Mouse (Mus musculus): ENCODE measurements around the gene Gm6034. TPM values are rescaled to one million over a fixed set of nuclear protein-coding genes. Genes with fewer than 3 reads are reported as not detected.
"Not testable (repeated sequence)": the region's sequence is repeated elsewhere in the genome, so short reads cannot be mapped to it uniquely, and the experiment has no call there.

Gm6034 gene
- polyA plus RNA-seq, 1 experiment from 2014 or later = not detected

DNA sequence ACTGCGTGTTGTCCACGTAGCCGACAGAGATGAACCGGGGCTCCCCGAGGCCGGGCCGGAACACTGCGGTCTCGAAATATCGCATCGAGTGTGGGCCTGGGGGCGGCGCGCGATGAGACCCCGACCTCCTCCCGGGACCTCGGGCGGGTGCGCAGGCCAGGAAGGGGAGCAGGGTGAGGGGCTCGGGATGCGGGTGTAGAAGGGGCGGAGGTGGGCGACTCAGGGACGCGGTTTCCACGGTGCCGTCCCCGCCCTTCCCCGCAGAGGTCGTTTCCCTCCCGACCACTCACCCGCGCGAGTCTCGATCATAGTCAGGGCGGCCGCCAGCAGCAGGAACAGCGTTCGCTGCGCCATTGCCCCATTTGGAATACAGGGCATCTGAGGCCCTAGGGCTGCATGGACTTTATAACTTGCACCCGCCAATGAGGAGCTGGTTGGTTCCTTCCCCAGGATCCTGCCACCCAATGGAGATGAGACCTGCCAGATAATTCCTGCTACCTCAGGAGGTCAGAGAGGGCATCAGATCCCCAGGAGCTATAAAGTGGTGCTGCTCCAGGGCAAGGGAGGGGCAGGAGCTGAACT is 41.2 kb downstream of the Gm6034 start:
- peak overlapping the region; percentile 42 for H3K9ac ChIP-seq (ENCODE audit: low read length)
- H3K27me3 ChIP-seq (replicated peaks; ENCODE audit: control insufficient read depth, insufficient read depth, low read length) = no peaks in the 10 kb centered on the region
- H3K27ac ChIP-seq (ENCODE audit: low read depth, low read length) = no peak overlapping the region
- peak; percentile 2 for DNase-seq (ENCODE audit: low spot score)
- H3K9me3 ChIP-seq (replicated peaks; ENCODE audit: control insufficient read depth, low read length) = no peaks in the 10 kb centered on the region
- WGBS = under 1% methylated on average over 32 of the region's 42 CpGs
- H3K4me1 ChIP-seq (ENCODE audit: control insufficient read depth, insufficient read depth, low read length) = no peaks in the 10 kb centered on the region
- peak; percentile 52 for ATAC-seq
- H3K4me2 ChIP-seq (ENCODE audit: low read length) = peak overlapping the region; percentile 78
- H3K4me3 ChIP-seq (ENCODE audit: low read depth, low read length) = peak overlapping the region; percentile 40
- no peaks in the 10 kb centered on the region for H3K36me3 ChIP-seq (ENCODE audit: control insufficient read depth, insufficient read depth, low read length)

DNA sequence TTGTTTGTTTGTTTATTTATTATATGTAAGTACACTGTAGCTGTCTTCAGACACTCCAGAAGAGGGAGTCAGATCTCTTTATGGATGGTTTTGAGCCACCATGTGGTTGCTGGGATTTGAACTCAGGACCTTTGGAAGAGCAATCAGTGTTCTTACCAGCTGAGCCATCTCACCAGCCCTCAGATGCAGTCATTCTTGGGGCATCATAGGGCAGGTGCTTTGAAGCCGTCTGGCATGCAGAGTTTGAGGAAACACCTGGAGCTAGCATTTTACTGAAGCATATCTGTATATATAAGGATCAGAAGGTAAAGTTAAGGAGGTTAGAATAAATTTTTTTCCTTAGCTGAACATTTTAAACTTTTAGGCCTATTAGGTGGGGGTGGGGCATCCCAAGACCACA is 43.2 kb downstream of the Gm6034 start:
- not testable (repeated sequence) for H3K27me3 ChIP-seq (replicated peaks; ENCODE audit: control insufficient read depth, insufficient read depth, low read length); ATAC-seq; H3K9ac ChIP-seq (ENCODE audit: low read length); H3K4me3 ChIP-seq (ENCODE audit: low read depth, low read length); DNase-seq (ENCODE audit: low spot score); H3K36me3 ChIP-seq (ENCODE audit: control insufficient read depth, insufficient read depth, low read length); H3K4me2 ChIP-seq (ENCODE audit: low read length); H3K4me1 ChIP-seq (ENCODE audit: control insufficient read depth, insufficient read depth, low read length); H3K9me3 ChIP-seq (replicated peaks; ENCODE audit: control insufficient read depth, low read length); H3K27ac ChIP-seq (ENCODE audit: low read depth, low read length)
- 82% methylated on average over 1 of the region's 1 CpGs for WGBS

DNA sequence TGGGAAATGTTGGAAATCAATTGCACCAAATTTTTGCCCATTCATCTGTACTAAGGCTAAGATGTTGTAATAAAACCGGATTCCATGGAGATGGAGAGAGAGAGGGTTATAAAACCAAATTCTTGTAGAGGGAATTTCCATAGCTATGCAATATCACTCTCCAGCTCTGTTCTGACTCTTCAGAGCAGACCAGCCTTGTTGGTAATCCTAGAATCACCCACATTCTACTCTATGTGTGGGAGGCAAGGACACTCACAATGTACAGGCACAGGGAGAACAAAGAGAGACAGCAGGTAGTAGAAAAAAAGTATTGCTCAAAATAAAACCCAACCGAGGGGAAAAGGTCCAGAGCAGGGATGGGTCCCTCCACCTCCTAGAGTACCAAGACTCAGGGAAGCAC is 49.2 kb downstream of the Gm6034 start:
- ATAC-seq; H3K36me3 ChIP-seq (ENCODE audit: control insufficient read depth, insufficient read depth, low read length); H3K27me3 ChIP-seq (replicated peaks; ENCODE audit: control insufficient read depth, insufficient read depth, low read length); H3K4me2 ChIP-seq (ENCODE audit: low read length); H3K4me1 ChIP-seq (ENCODE audit: control insufficient read depth, insufficient read depth, low read length); H3K27ac ChIP-seq (ENCODE audit: low read depth, low read length); H3K4me3 ChIP-seq (ENCODE audit: low read depth, low read length); H3K9ac ChIP-seq (ENCODE audit: low read length); DNase-seq (ENCODE audit: low spot score); H3K9me3 ChIP-seq (replicated peaks; ENCODE audit: control insufficient read depth, low read length): not testable (repeated sequence)
- no CpG with 5 or more reads among the region's 2 CpGs for WGBS

DNA sequence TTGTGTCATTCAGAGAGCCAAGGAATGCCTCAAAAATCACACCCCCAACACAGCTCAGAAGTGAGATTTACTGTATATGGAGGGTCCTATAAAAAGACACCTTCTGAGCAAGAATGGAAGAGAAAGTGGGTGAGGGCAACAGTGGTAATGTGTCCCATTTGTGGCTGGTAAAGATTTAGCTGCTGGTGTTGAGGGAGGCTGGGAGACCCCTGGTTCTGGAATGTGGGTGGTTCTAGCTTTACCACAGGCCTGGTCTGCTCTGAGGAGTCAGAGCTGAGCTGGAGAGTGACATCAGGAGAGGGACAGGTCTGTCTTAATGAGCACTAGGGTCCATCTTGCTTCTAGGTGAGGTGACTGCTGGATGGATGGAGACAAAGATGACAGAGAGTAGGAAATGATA is 49.8 kb downstream of the Gm6034 start:
- H3K4me3 ChIP-seq (ENCODE audit: low read depth, low read length); H3K27me3 ChIP-seq (replicated peaks; ENCODE audit: control insufficient read depth, insufficient read depth, low read length); H3K4me2 ChIP-seq (ENCODE audit: low read length); H3K4me1 ChIP-seq (ENCODE audit: control insufficient read depth, insufficient read depth, low read length); H3K27ac ChIP-seq (ENCODE audit: low read depth, low read length); ATAC-seq; H3K36me3 ChIP-seq (ENCODE audit: control insufficient read depth, insufficient read depth, low read length); H3K9me3 ChIP-seq (replicated peaks; ENCODE audit: control insufficient read depth, low read length); H3K9ac ChIP-seq (ENCODE audit: low read length); DNase-seq (ENCODE audit: low spot score): not testable (repeated sequence)

DNA sequence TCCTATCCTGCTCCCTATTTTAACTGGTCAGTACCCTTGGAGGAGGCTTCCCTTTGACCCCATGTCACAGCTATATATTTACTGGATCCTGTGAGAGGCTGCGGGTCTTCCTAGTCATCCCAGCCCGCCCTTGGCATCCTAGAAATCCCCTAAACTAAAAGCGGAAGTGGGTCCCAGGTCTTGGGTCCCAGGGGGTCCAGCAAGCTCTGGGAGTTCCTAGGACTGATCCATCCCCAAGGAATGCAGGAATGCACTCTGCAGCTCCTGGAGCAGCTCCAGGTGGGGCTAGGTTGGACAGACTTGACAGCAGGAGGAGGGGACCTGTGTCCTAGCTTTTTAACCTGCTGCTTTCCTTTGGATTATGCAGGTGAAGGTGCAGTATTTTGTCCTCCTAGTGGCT is 51.2 kb downstream of the Gm6034 start:
- Histone ChIP-seq H3K36me3 (ENCODE audit: control insufficient read depth, insufficient read depth, low read length) (no peaks in the 10 kb centered on the region), H3K4me1 (ENCODE audit: control insufficient read depth, insufficient read depth, low read length) (no peaks in the 10 kb centered on the region), H3K27ac (ENCODE audit: low read depth, low read length) (no peak overlapping the region), H3K27me3 (replicated peaks; ENCODE audit: control insufficient read depth, insufficient read depth, low read length) (no peaks in the 10 kb centered on the region), H3K9ac (ENCODE audit: low read length) (no peak overlapping the region), H3K4me3 (ENCODE audit: low read depth, low read length) (no peak overlapping the region), H3K4me2 (ENCODE audit: low read length) (no peak overlapping the region), H3K9me3 (replicated peaks; ENCODE audit: control insufficient read depth, low read length) (no peaks in the 10 kb centered on the region)
- no peak for ATAC-seq
- DNase-seq (ENCODE audit: low spot score) = no peak
- 20% methylated on average over 3 of the region's 3 CpGs for WGBS

DNA sequence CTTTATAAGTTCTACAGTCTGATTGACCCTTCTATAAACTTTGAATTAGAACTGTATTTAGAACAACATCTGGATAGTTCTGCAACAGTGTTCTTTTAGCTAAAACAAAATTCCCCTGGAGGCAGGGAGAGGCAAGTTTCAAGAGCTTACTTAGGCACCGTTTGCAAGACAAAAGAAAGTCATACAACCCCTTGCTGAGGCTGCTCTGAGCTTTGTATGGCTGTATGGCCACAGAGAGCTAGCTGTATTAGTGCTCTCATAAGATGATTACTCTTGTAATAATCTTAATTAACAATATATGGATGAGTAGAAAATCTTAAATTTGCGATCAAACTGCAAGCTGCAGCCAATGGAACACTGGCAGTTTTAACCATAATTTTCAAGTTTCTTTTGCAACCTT is 56.8 kb downstream of the Gm6034 start:
- H3K4me3 ChIP-seq (ENCODE audit: low read depth, low read length); H3K9ac ChIP-seq (ENCODE audit: low read length); H3K4me1 ChIP-seq (ENCODE audit: control insufficient read depth, insufficient read depth, low read length); H3K36me3 ChIP-seq (ENCODE audit: control insufficient read depth, insufficient read depth, low read length); H3K27ac ChIP-seq (ENCODE audit: low read depth, low read length); DNase-seq (ENCODE audit: low spot score); H3K9me3 ChIP-seq (replicated peaks; ENCODE audit: control insufficient read depth, low read length); H3K4me2 ChIP-seq (ENCODE audit: low read length); H3K27me3 ChIP-seq (replicated peaks; ENCODE audit: control insufficient read depth, insufficient read depth, low read length); ATAC-seq: not testable (repeated sequence)
- 32% methylated on average over 2 of the region's 2 CpGs for WGBS

DNA sequence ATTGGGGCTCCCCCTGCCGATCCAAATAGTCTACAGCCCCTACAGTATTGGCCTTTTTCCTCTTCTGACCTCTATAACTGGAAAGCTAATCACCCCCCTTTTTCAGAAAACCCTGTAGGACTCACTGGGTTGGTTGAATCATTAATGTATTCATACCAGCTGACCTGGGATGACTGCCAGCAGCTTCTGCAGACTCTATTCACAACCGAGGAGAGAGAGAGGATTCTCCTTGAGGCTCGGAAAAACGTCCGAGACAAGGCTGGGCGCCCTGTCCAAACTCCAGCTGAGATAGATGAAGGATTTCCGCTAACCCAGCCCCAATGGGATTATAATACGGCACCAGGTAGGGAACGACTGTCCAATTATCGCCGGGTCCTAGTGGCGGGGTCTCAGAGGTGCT is 59.3 kb downstream of the Gm6034 start:
- not testable (repeated sequence) for H3K4me1 ChIP-seq (ENCODE audit: control insufficient read depth, insufficient read depth, low read length); ATAC-seq; H3K4me2 ChIP-seq (ENCODE audit: low read length); DNase-seq (ENCODE audit: low spot score); H3K4me3 ChIP-seq (ENCODE audit: low read depth, low read length); H3K9ac ChIP-seq (ENCODE audit: low read length); H3K36me3 ChIP-seq (ENCODE audit: control insufficient read depth, insufficient read depth, low read length); H3K9me3 ChIP-seq (replicated peaks; ENCODE audit: control insufficient read depth, low read length); H3K27me3 ChIP-seq (replicated peaks; ENCODE audit: control insufficient read depth, insufficient read depth, low read length); H3K27ac ChIP-seq (ENCODE audit: low read depth, low read length)
- 58% methylated on average over 11 of the region's 12 CpGs for WGBS

Other genes with a start within 250 kb of the Gm6034 start
- 4.6 and 5.0 TPM in 2 replicates for gene Ier3, start 221.3 kb upstream of the Gm6034 start, polyA plus RNA-seq (2014; fragmentation: Nextera tagmentation; extraction: Ambion mirVana)
- 68.5 and 78.2 TPM in 2 replicates for gene Flot1, start 219.7 kb upstream of the Gm6034 start, polyA plus RNA-seq (2014; fragmentation: Nextera tagmentation; extraction: Ambion mirVana)
- 2,004 and 2,051 TPM in 2 replicates for gene Tubb5, start 204.7 kb upstream of the Gm6034 start, polyA plus RNA-seq (2014; fragmentation: Nextera tagmentation; extraction: Ambion mirVana)
- 12.2 and 14.4 TPM in 2 replicates for gene Mdc1, start 201.4 kb upstream of the Gm6034 start, polyA plus RNA-seq (2014; fragmentation: Nextera tagmentation; extraction: Ambion mirVana)
- gene Nrm, start 181.6 kb upstream of the Gm6034 start, polyA plus RNA-seq (2014; fragmentation: Nextera tagmentation; extraction: Ambion mirVana) = 23.9 and 29.6 TPM in 2 replicates
- 21.2 and 22.0 TPM in 2 replicates for gene Ppp1r18, start 177.4 kb upstream of the Gm6034 start, polyA plus RNA-seq (2014; fragmentation: Nextera tagmentation; extraction: Ambion mirVana)
- gene Dhx16, start 163.1 kb upstream of the Gm6034 start, polyA plus RNA-seq (2014; fragmentation: Nextera tagmentation; extraction: Ambion mirVana) = 29.3 and 31.8 TPM in 2 replicates
- 30.4 and 34.3 TPM in 2 replicates for gene 2310061I04Rik, start 145.5 kb upstream of the Gm6034 start, polyA plus RNA-seq (2014; fragmentation: Nextera tagmentation; extraction: Ambion mirVana)
- 313 and 439 TPM in 2 replicates for gene Atat1, start 132.9 kb upstream of the Gm6034 start, polyA plus RNA-seq (2014; fragmentation: Nextera tagmentation; extraction: Ambion mirVana)
- gene Mrps18b, start 126.6 kb upstream of the Gm6034 start, polyA plus RNA-seq (2014; fragmentation: Nextera tagmentation; extraction: Ambion mirVana) = 58.4 and 68.8 TPM in 2 replicates
- 34.9 and 44.5 TPM in 2 replicates for gene Ppp1r10, start 126.5 kb upstream of the Gm6034 start, polyA plus RNA-seq (2014; fragmentation: Nextera tagmentation; extraction: Ambion mirVana)
- gene Abcf1, start 73.2 kb upstream of the Gm6034 start, polyA plus RNA-seq (2014; fragmentation: Nextera tagmentation; extraction: Ambion mirVana) = 55.8 and 78.1 TPM in 2 replicates
- gene Gnl1, start 63.1 kb upstream of the Gm6034 start, polyA plus RNA-seq (2014; fragmentation: Nextera tagmentation; extraction: Ambion mirVana) = 27.9 and 35.7 TPM in 2 replicates
- gene Prr3, start 62.7 kb upstream of the Gm6034 start, polyA plus RNA-seq (2014; fragmentation: Nextera tagmentation; extraction: Ambion mirVana) = 58.5 and 69.8 TPM in 2 replicates
- gene H2-T24, start 22.4 kb upstream of the Gm6034 start, polyA plus RNA-seq (2014; fragmentation: Nextera tagmentation; extraction: Ambion mirVana) = 2.3 and 4.8 TPM in 2 replicates
- 4.5 and 5.6 TPM in 2 replicates for gene H2-T23, start 10.1 kb upstream of the Gm6034 start, polyA plus RNA-seq (2014; fragmentation: Nextera tagmentation; extraction: Ambion mirVana)
- 6.2 and 7.1 TPM in 2 replicates for gene H2-T22, start 214 bp upstream of the Gm6034 start, polyA plus RNA-seq (2014; fragmentation: Nextera tagmentation; extraction: Ambion mirVana)
- not detected in 2 replicates for gene Gm11127, start 15.4 kb downstream of the Gm6034 start, polyA plus RNA-seq (2014; fragmentation: Nextera tagmentation; extraction: Ambion mirVana)
- not detected in 2 replicates for gene Gm19684, start 78.7 kb downstream of the Gm6034 start, polyA plus RNA-seq (2014; fragmentation: Nextera tagmentation; extraction: Ambion mirVana)
- not detected in 2 replicates for gene Gm7030, start 86.5 kb downstream of the Gm6034 start, polyA plus RNA-seq (2014; fragmentation: Nextera tagmentation; extraction: Ambion mirVana)
- not detected in 2 replicates for gene Gm8909, start 125.6 kb downstream of the Gm6034 start, polyA plus RNA-seq (2014; fragmentation: Nextera tagmentation; extraction: Ambion mirVana)
- not detected in 2 replicates for gene H2-T3, start 147.3 kb downstream of the Gm6034 start, polyA plus RNA-seq (2014; fragmentation: Nextera tagmentation; extraction: Ambion mirVana)
- 103 and 128 TPM in 2 replicates for gene Rpp21, start 215.1 kb downstream of the Gm6034 start, polyA plus RNA-seq (2014; fragmentation: Nextera tagmentation; extraction: Ambion mirVana)
- 13.3 and 15.2 TPM in 2 replicates for gene Trim39, start 229.3 kb downstream of the Gm6034 start, polyA plus RNA-seq (2014; fragmentation: Nextera tagmentation; extraction: Ambion mirVana)
- gene H2-M10.2, start 243.5 kb downstream of the Gm6034 start, polyA plus RNA-seq (2014; fragmentation: Nextera tagmentation; extraction: Ambion mirVana) = not detected in 2 replicates